Mouse (Mus musculus): ENCODE data around the gene Asxl2.

The Asxl2 gene

GRCm38 (mm10) chr12:3546121-3546658 is 119.5 kb downstream of the Asxl2 start:
- no peak for DNase-seq (ENCODE audit: low read depth)

- DNase-seq (ENCODE audit: low read depth) = no peak
Measured at GRCm38 (mm10) chr12:3546781-3547180, 120.1 kb downstream of the Asxl2 start.

GRCm38 (mm10) chr12:3547506-3547905 is 120.8 kb downstream of the Asxl2 start:
- DNase-seq (ENCODE audit: low read depth) = peak; percentile 68

GRCm38 (mm10) chr12:3547911-3548310 is 121.3 kb downstream of the Asxl2 start:
- DNase-seq (ENCODE audit: low read depth) = no peak

GRCm38 (mm10) chr12:3548582-3549211 is 122.0 kb downstream of the Asxl2 start:
- peak; percentile 56 for DNase-seq (ENCODE audit: low read depth)

GRCm38 (mm10) chr12:3550280-3550679 is 123.6 kb downstream of the Asxl2 start:
- no peak for DNase-seq (ENCODE audit: low read depth)
